Mouse (Mus musculus) liver, embryonic 16.5 days (tissue): ENCODE measurements at regions not wholly inside any gene's neighbourhood (a gene's known extent, or its start where the extent isn't known, plus 50 kb on each side); places are given as distances from the start of the nearest gene placed in this dataset.

ENCODE experiments used
- ATAC-seq: fragments of 200-750 bp; cut with Nextera tagmentation; 2 replicates; pipeline ENCODE4 v1.8.0; 2017; ENCODE audit warnings: low read depth, mild to moderate bottlenecking, moderate number of reproducible peaks, moderate library complexity
- H3K27ac ChIP-seq: fragments of 300-500 bp; sonication (generic); 2 replicates; pipeline ENCODE4 v1.5.1; 2014; ENCODE audit warnings: mild to moderate bottlenecking, low read length
- H3K27me3 ChIP-seq: fragments of 300-500 bp; sonication (generic); 2 replicates; pipeline ENCODE4 v1.6.1; 2014; ENCODE audit warnings: low read depth, low read length, mixed read lengths; ENCODE audit not compliant: control insufficient read depth, insufficient read depth
- H3K36me3 ChIP-seq: fragments of 300-500 bp; sonication (generic); 2 replicates; pipeline ENCODE4 v1.6.1; 2014; ENCODE audit warnings: mild to moderate bottlenecking; ENCODE audit not compliant: control insufficient read depth, insufficient read depth
- H3K4me1 ChIP-seq: fragments of 300-500 bp; sonication (generic); 2 replicates; pipeline ENCODE4 v1.6.1; 2014; ENCODE audit warnings: low read depth, low read length, mixed read lengths; ENCODE audit not compliant: control insufficient read depth
- H3K4me2 ChIP-seq: fragments of 300-500 bp; sonication (generic); 2 replicates; pipeline ENCODE4 v1.6.1; 2014; ENCODE audit warnings: low read depth, low read length, mixed read lengths
- H3K4me3 ChIP-seq: fragments of 300-500 bp; sonication (generic); 2 replicates; pipeline ENCODE4 v1.5.1; 2014; ENCODE audit warnings: low read depth, mild to moderate bottlenecking, low read length
- H3K9ac ChIP-seq: fragments of 300-500 bp; sonication (generic); 2 replicates; pipeline ENCODE4 v1.6.1; 2014; ENCODE audit warnings: low read depth, low read length
- H3K9me3 ChIP-seq: fragments of 300-500 bp; sonication (generic); replicated peaks from 2 replicates; pipeline ENCODE4 v1.6.1; 2016; ENCODE audit warnings: low read length; ENCODE audit not compliant: control insufficient read depth
- WGBS: fragments of 180-500 bp; shearing (Covaris S2); extraction: QIAGEN DNeasy Blood & Tissue Kit; methylation state at CpG from one replicate; pipeline ENCODE4 v1.1.7; 2014; ENCODE audit not compliant: insufficient replicate concordance; 5-methylcytosine and 5-hydroxymethylcytosine counted together

DNA sequence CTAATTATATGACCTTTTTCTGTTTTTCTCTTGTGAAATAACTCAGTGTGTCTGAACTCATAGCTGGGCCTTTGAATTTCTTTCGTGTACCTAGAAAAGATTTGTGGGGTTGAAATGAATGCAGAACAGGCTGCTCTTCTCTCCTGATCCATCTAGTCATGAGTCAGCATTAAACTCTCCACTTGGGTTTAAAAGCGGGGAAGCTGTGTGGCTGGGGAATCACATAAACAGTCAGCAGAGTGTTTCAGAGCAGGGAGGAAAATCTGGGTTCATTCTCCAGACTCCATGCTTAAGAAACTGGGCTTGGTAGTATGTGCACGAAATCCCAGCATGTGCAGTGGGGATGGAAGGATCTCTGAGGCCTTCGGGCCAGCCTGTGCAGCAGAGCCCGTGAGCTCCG lies 79.9 kb downstream of the Aldh8a1 start:
- ATAC-seq = no peak
- 65% methylated on average over 6 of the region's 6 CpGs for WGBS
- Histone ChIP-seq H3K9ac (no peak overlapping the region), H3K4me2 (no peak overlapping the region), H3K36me3 (no peaks in the 10 kb centered on the region), H3K27me3 (no peaks in the 10 kb centered on the region), H3K27ac (no peak overlapping the region), H3K4me1 (no peaks in the 10 kb centered on the region; the same call in 1 of the 2 replicates), H3K4me3 (no peak overlapping the region), H3K9me3 (no peaks in the 10 kb centered on the region)

DNA sequence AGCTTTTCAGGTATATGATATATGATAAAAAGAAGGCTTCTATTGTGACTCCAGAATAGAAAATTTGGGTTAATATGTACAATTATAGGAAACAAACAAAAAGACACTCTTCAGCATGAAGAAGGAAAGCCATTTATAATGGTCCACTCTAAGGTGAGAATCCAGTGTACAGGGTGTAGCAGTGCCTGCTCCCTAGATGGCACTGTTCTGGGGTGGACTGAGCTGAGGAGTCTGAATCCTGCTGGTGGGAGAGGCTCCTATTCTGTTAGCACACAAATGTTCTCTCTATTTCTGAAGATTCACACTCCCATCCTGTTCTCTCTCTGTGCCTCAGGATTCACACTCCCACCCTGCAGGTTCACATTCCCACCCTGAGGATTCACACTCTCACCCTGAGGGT lies 81.5 kb downstream of the Aldh8a1 start:
- no peak overlapping the region for H3K4me3 ChIP-seq
- H3K9ac ChIP-seq = no peak overlapping the region
- no peaks in the 10 kb centered on the region for H3K9me3 ChIP-seq
- H3K27me3 ChIP-seq = no peaks in the 10 kb centered on the region
- no peaks in the 10 kb centered on the region for H3K36me3 ChIP-seq
- no peak overlapping the region for H3K4me2 ChIP-seq
- H3K27ac ChIP-seq = no peak overlapping the region
- no peak for ATAC-seq
- H3K4me1 ChIP-seq = no peaks in the 10 kb centered on the region; the same call in 1 of the 2 replicates

DNA sequence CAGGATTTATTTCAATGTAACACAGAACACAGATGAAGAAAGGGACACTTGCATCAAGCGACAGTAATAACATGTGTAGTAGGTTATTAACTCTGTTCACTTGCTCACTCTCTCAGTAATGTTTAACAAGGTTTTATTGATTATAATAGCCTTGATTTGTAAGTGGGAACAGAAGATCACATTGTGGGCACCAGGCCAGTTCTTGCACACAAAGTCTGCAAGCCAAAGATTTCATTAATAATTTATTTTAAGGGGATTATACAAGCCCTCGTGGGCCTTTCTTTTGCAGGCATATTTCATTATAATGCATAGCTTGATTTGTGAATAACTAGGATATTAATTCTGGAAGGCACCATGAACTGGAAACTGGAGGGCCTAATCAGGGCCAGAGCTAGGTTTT lies 83.0 kb downstream of the Aldh8a1 start:
- H3K4me3 ChIP-seq = no peak overlapping the region
- no peak overlapping the region for H3K4me2 ChIP-seq
- no peak overlapping the region for H3K9ac ChIP-seq
- H3K27me3 ChIP-seq = no peaks in the 10 kb centered on the region
- H3K9me3 ChIP-seq = no peaks in the 10 kb centered on the region
- no peaks in the 10 kb centered on the region for H3K36me3 ChIP-seq
- peak overlapping the region; percentile 38; the same call in 1 of the 2 replicates for H3K27ac ChIP-seq
- 45% methylated on average over 2 of the region's 2 CpGs for whole genome bisulfite sequencing
- H3K4me1 ChIP-seq = peaks cover 3% of the 10 kb centered on the region; the same call in 1 of the 2 replicates
- ATAC-seq = peak; percentile 70

DNA sequence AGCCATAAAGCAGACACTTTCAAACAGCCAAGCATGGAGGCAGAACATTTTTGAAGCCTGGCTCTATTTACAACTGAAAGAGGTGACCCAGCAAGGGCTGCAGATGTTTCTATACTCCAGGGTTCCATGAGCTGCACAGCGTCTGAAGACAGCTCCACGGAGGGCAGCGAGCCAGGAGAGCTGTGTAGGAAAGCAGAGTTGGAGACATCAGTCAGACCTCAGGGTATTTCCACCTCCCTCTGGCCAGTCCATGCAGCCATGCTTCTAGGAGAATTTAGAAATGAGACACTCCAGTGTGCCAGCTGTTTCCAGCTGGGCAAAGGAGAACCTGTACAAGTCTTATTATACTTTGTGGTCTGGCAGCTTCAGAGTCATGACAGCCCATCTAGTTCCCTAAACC lies 85.8 kb downstream of the Aldh8a1 start:
- Histone ChIP-seq H3K4me1 (peaks cover 3% of the 10 kb centered on the region; the same call in 1 of the 2 replicates), H3K9me3 (no peaks in the 10 kb centered on the region), H3K36me3 (no peaks in the 10 kb centered on the region), H3K9ac (no peak overlapping the region), H3K27ac (no peak overlapping the region), H3K4me3 (no peak overlapping the region), H3K4me2 (no peak overlapping the region), H3K27me3 (no peaks in the 10 kb centered on the region)
- no peak for ATAC-seq
- WGBS = 54% methylated on average over 3 of the region's 3 CpGs

DNA sequence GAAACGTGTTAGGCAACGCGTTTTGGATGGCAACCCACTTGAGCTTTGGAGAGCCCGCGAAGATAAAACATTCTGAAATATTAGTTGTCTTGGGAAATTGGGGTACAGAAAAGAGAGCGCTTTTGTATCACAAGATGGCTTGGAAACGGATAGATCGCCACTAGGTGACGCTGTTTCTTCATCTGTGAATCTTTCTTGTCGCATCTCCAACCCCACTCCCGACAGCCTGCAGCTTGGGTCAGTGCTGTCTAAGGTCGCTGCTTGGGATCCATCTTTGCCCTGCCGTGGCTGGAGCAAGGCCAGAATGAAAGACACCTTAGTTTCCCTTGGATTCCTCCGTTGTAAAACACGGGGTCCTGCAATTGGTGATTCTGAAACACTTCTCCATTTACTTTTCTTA lies 88.3 kb downstream of the Aldh8a1 start:
- no peak overlapping the region for H3K9ac ChIP-seq
- WGBS = 3% methylated on average over 15 of the region's 15 CpGs
- no peaks in the 10 kb centered on the region for H3K36me3 ChIP-seq
- ATAC-seq = no peak
- no peak overlapping the region for H3K27ac ChIP-seq
- H3K4me1 ChIP-seq = peaks cover 6% of the 10 kb centered on the region
- no peaks in the 10 kb centered on the region for H3K27me3 ChIP-seq
- 0 out of 2 replicates have a peak overlapping the region, but pooled peaks have one; percentile 24 for H3K4me2 ChIP-seq
- no peaks in the 10 kb centered on the region for H3K9me3 ChIP-seq
- no peak overlapping the region for H3K4me3 ChIP-seq

DNA sequence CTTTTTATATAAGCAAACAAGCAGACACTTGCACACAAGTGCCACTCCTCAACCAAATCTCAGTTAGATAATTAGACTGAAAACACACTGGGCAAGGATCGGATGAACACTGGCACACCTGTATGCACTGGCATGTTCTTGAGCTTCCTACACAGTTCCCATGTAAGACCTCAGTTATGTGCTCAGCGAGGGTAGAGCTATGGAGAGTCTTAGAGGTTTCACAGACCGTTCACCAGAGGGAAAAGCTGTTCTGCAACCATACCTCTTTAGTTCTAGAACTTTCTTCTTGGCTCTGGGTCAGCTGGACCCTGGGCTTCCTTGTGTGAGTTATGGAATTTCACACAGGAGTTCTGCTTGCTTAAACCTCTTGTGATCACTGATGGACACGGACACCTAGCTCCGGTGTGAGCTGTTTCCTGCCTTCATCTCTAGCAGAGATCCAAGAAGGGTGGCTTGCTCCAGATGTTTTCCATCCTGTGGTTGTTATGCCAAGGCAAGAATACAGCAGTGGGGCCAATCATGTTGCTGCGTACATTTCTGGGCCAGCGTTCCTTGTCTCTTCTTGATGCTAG lies 88.8 kb downstream of the Aldh8a1 start:
- Histone ChIP-seq H3K9ac (no peak overlapping the region), H3K4me2 (no peak overlapping the region), H3K4me3 (no peak overlapping the region), H3K36me3 (no peaks in the 10 kb centered on the region), H3K27me3 (no peaks in the 10 kb centered on the region), H3K27ac (no peak overlapping the region), H3K4me1 (peaks cover 6% of the 10 kb centered on the region), H3K9me3 (no peaks in the 10 kb centered on the region)
- ATAC-seq = no peak
- 55% methylated on average over 7 of the region's 7 CpGs for WGBS

DNA sequence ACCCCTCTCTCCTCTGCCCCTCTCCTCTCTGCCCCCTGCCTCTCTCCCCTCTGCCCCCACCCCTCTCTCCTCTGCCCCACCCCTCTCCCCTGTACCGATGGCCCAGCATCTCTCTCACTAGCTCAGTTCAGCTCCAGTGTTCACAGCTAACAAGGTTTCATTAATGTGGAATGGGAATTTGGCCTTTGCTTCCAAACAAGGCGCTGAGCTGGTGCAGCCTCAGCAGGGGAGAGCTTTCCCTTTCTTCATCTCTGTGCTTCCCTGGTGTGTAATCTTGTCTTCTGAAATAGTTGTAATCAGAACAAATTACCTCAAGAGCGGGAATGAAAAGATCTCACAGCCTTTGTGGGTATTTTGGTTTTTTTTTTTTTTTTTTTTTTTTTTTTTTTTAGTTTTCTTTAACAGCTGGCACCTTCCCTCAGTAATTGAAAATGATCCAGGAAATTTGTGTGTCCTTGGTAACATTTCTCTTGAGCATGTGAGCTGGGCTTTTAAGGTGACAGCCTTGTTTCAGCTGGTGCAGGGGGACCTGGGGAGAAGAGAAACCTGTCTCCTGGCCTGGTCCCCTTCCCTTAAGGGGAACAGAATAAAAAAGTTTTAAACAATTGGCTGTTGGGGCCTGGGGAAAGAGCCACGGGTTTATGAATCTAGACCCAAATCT lies 90.5 kb downstream of the Aldh8a1 start:
- no peak for ATAC-seq
- H3K4me2 ChIP-seq = no peak overlapping the region
- no peaks in the 10 kb centered on the region for H3K36me3 ChIP-seq
- H3K27ac ChIP-seq = no peak overlapping the region
- 37% methylated on average over 4 of the region's 4 CpGs for WGBS
- H3K27me3 ChIP-seq = no peaks in the 10 kb centered on the region
- no peak overlapping the region for H3K4me3 ChIP-seq
- H3K9ac ChIP-seq = no peak overlapping the region
- H3K4me1 ChIP-seq = peaks cover 6% of the 10 kb centered on the region
- H3K9me3 ChIP-seq = no peaks in the 10 kb centered on the region

DNA sequence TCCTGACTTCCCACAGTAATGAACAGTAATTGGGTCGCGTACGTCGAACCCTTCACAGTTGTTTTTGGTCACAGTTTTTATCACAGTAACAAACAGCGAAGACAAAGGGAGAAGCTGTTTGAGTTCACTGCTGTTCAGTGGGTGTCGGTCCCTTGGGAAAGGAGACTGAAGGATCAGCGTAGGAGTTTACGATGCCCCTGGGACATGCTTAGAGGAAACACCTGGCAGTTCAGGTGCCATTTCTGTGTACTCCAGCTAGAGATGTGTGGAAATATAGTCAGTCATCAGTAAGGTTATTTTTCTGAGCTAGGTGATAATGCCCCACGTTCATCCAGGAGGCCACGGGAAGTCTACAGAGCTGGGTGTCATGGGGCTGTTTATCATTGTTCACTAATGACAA lies 91.3 kb downstream of the Aldh8a1 start:
- no peaks in the 10 kb centered on the region for H3K27me3 ChIP-seq
- H3K27ac ChIP-seq = no peak overlapping the region
- ATAC-seq = no peak
- peaks cover 6% of the 10 kb centered on the region for H3K4me1 ChIP-seq
- 68% methylated on average over 10 of the region's 10 CpGs for WGBS
- H3K9me3 ChIP-seq = no peaks in the 10 kb centered on the region
- H3K4me2 ChIP-seq = no peak overlapping the region
- H3K36me3 ChIP-seq = no peaks in the 10 kb centered on the region
- no peak overlapping the region for H3K9ac ChIP-seq
- no peak overlapping the region for H3K4me3 ChIP-seq

DNA sequence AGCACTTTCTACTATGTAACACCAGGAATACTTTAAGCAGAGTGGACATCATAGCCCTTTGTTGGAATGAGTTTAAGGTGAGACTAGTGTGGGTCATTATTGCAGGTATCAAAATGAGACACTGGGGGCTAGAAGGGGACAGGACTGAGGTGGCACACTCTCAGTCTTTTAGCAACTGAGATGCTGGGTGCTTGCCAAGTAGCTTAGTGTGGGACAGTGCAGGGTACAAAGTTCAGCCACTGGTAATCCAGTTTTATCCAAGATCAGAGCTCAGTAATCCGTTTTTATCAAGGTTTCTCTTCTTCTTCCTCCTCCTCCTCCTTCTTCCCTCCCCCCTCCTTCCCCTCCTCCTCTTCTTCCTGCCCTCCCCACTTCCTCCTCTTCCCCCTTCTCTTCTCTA lies 92.9 kb downstream of the Aldh8a1 start:
- WGBS = 5% methylated on average over 1 of the region's 1 CpGs
- no peak for ATAC-seq
- no peaks in the 10 kb centered on the region for H3K36me3 ChIP-seq

More for the DNA sequence above, 92.9 kb downstream of the Aldh8a1 start:
- Histone ChIP-seq H3K9me3 (no peaks in the 10 kb centered on the region), H3K27me3 (no peaks in the 10 kb centered on the region), H3K4me2 (no peak overlapping the region), H3K4me1 (peaks cover 3% of the 10 kb centered on the region), H3K27ac (no peak overlapping the region), H3K4me3 (no peak overlapping the region), H3K9ac (no peak overlapping the region)
